ENCODE assay signal across 27 mouse cellular contexts in genomic region chr7:82544390-82544919, GRCm38 (mm10).
DNase-seq lines count a peak whose midpoint lies in the region; ATAC-seq and TF ChIP-seq lines count a peak whose summit lies in the region.
"Had no signal": no experiment of that assay in that cellular context is flagged by ENCODE, and none has a peak within 500 bp of the region (broad histone marks: within the 10 kb centered on the region; RNA-seq: fewer than 3 reads in every experiment).

No protein-coding gene starts in this region.

- H3K9me3 ChIP-seq in hindbrain, embryonic 16.5 days (ENCODE audit: control insufficient read depth, low read length): no peaks in the 10 kb centered on the region
- H3K9me3 ChIP-seq in hindbrain, embryonic 10.5 days: no peaks in the 10 kb centered on the region
- H3K9me3 ChIP-seq: embryonic facial prominence, embryonic 13.5 days; heart, embryonic 13.5 days; limb, embryonic 10.5 days; liver, embryonic 15.5 days; lung, embryonic 15.5 days; megakaryocyte, embryonic 14.5 days; neural tube, embryonic 12.5 days; stomach, embryonic 15.5 days had no signal

- ATAC-seq in hindbrain, embryonic 16.5 days: peak; percentile 61; the same call in 1 of the 2 replicates
- ATAC-seq in Patski: no peak
- ATAC-seq in erythroblast, adult 5-6 weeks (replicated peaks; ENCODE audit: low FRiP score, poor library complexity, severe bottlenecking): no peak
- ATAC-seq: forebrain, embryonic 14.5 days had no signal

- no peak overlapping the region for H3K27ac ChIP-seq in hindbrain, embryonic 16.5 days (ENCODE audit: low read depth, low read length)
- no peak overlapping the region for H3K27ac ChIP-seq in hindbrain, embryonic 10.5 days
- H3K27ac ChIP-seq: embryonic facial prominence, embryonic 13.5 days; heart, adult 2 months; heart, embryonic 13.5 days; liver, embryonic 15.5 days; lung, embryonic 15.5 days; neural tube, embryonic 12.5 days; stomach, embryonic 15.5 days had no signal

- H3K4me2 ChIP-seq in hindbrain, embryonic 16.5 days (ENCODE audit: low read length): no peak overlapping the region
- H3K4me2 ChIP-seq: embryonic facial prominence, embryonic 13.5 days; heart, embryonic 13.5 days; liver, embryonic 15.5 days; lung, embryonic 15.5 days; neural tube, embryonic 12.5 days; stomach, embryonic 15.5 days had no signal

- no peaks in the 10 kb centered on the region for H3K27me3 ChIP-seq in hindbrain, embryonic 16.5 days (replicated peaks; ENCODE audit: control insufficient read depth, insufficient read depth, low read length)
- no peaks in the 10 kb centered on the region for H3K27me3 ChIP-seq in hindbrain, embryonic 10.5 days (ENCODE audit: insufficient read depth, poor library complexity, severe bottlenecking)
- H3K27me3 ChIP-seq in Patski: no peaks in the 10 kb centered on the region
- H3K27me3 ChIP-seq: embryonic facial prominence, embryonic 13.5 days; heart, embryonic 13.5 days; liver, embryonic 15.5 days; lung, embryonic 15.5 days; megakaryocyte, embryonic 14.5 days; neural tube, embryonic 12.5 days; stomach, embryonic 15.5 days had no signal

- POLR2A ChIA-PET in Patski (lab: Charles Lee): no interaction called here

- DNase-seq in hindbrain, embryonic 10.5 days (ENCODE audit: low spot score): no peak
- DNase-seq in Patski (ENCODE audit: low read depth, low spot score): peak; percentile 48
- DNase-seq in embryo, embryonic 11 days: peak; percentile 42
- peak; percentile 2 for DNase-seq in hindlimb bud, embryonic 11.5 days (ENCODE audit: extremely low spot score, low read depth, low spot score)
- DNase-seq in spleen, adult 18-20 months: no peak
- DNase-seq: adrenal gland, postnatal 10 days; cerebellum, adult 8-10 months; cerebellum, postnatal 36 days; gastrocnemius, postnatal 10 days; heart, adult 2 months; heart, postnatal 14 days; kidney, adult 8-10 months; kidney, postnatal 14 days; liver; lung, postnatal 36 days; thymus, postnatal 25 days had no signal

- WGBS in hindbrain, embryonic 16.5 days: 53% methylated on average over 6 of the region's 6 CpGs
- WGBS in hindbrain, embryonic 10.5 days: 73% methylated on average over 6 of the region's 6 CpGs

- CTCF ChIA-PET in Patski (lab: Charles Lee): no interaction called here

- in situ Hi-C loops in Patski (cut with MboI; ENCODE audit: low pct_unique_long_range_greater_than_20kb): no loop called here

- H3K9ac ChIP-seq in hindbrain, embryonic 16.5 days (ENCODE audit: low read depth, low read length): no peak overlapping the region
- H3K9ac ChIP-seq: embryonic facial prominence, embryonic 13.5 days; heart, embryonic 13.5 days; liver, embryonic 15.5 days; lung, embryonic 15.5 days; neural tube, embryonic 12.5 days; stomach, embryonic 15.5 days had no signal

- TF ChIP-seq CTCF in Patski (IDR thresholded peaks at IDR 0.05): no peak

- no peak overlapping the region for H3K4me3 ChIP-seq in hindbrain, embryonic 16.5 days (ENCODE audit: low read length)
- H3K4me3 ChIP-seq in hindbrain, embryonic 10.5 days: no peak overlapping the region
- H3K4me3 ChIP-seq: embryonic facial prominence, embryonic 13.5 days; heart, adult 2 months; heart, embryonic 13.5 days; limb, embryonic 10.5 days; liver, embryonic 15.5 days; lung, embryonic 15.5 days; megakaryocyte, embryonic 14.5 days; neural tube, embryonic 12.5 days; stomach, embryonic 15.5 days had no signal

- no peaks in the 10 kb centered on the region for H3K4me1 ChIP-seq in hindbrain, embryonic 16.5 days (ENCODE audit: control insufficient read depth, insufficient read depth, low read depth, low read length)
- 0 out of 2 replicates have a peak, but pooled peaks cover 7% of the 10 kb centered on the region for H3K4me1 ChIP-seq in hindbrain, embryonic 10.5 days (replicated peaks)
- H3K4me1 ChIP-seq: heart, embryonic 13.5 days; liver, embryonic 15.5 days; lung, embryonic 15.5 days; megakaryocyte, embryonic 14.5 days; neural tube, embryonic 12.5 days; stomach, embryonic 15.5 days had no signal

- H3K36me3 ChIP-seq in hindbrain, embryonic 16.5 days (ENCODE audit: control insufficient read depth, insufficient read depth, low read length): no peaks in the 10 kb centered on the region
- H3K36me3 ChIP-seq in hindbrain, embryonic 10.5 days: no peaks in the 10 kb centered on the region
- H3K36me3 ChIP-seq: embryonic facial prominence, embryonic 13.5 days; heart, embryonic 13.5 days; limb, embryonic 10.5 days; liver, embryonic 15.5 days; lung, embryonic 15.5 days; neural tube, embryonic 12.5 days; stomach, embryonic 15.5 days had no signal

Comparison
In these comparisons a context has a peak if more than half of its experiments do, and no peak if none do; other contexts are left out.
1. DNase-seq: peak in Patski (single experiment), embryo, embryonic 11 days (single experiment) and hindlimb bud, embryonic 11.5 days (single experiment); none in hindbrain, embryonic 10.5 days (single experiment) and spleen, adult 18-20 months (0 of 2).